Mouse (Mus musculus) frontal cortex, adult (tissue): ENCODE measurements around the gene Insig1.

Experiments
- ATAC-seq: cut with Nextera tagmentation; 2 replicates; pipeline ENCODE4 v1.9.2; 2017; ENCODE audit warnings: mild to moderate bottlenecking, moderate library complexity, mixed read lengths; ENCODE audit not compliant: low TSS enrichment

Gene Insig1

DNA sequence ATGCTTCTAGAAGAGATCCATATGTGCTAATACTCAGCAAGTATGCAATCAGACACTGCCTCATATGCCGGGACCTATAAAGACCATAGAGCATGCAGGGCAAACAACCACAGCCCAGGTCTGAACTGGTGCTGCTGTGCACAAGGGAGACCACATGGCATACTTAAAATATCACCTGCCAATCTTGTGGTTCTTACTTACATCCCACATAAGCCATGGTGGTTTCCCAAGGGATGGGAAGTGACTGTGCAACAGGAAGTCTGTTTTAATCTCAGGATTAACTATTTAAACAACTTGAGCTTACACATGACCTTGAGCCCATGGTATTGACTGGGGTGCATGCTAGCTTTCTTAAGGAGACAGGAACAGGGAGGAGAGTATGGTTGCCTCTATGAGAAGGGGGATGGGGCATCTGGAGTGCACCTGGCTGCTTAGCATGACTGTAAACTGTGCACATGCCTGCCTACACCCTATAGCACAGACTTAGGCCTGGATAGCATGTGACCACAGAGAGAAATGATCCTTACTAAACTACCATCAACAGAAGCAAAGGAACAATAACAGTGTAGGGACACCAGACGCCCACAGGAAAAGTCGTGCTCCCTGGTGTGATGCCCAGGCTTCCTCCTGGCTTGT is 7.1 kb upstream of the Insig1 start:
- no peak for ATAC-seq

DNA sequence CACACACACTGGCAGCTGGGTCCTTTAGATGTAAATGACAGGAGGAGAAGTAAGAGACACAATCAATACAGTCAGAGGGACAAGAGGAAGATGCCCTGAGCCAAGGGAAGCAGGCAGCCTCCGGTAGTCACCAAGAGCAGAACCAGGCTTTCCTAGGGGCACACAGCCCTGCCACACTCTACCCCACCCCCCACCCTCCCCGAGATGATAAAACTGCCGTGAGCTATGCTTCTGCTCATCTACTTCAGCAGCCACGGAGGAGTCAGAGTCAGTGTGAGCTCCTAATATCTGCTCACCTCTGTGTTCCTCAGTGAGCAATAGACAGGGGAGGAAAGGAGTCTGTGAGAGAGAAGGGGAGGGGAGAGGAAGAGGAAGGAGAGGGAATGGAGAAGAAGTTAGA is 5.9 kb upstream of the Insig1 start:
- no peak for ATAC-seq

DNA sequence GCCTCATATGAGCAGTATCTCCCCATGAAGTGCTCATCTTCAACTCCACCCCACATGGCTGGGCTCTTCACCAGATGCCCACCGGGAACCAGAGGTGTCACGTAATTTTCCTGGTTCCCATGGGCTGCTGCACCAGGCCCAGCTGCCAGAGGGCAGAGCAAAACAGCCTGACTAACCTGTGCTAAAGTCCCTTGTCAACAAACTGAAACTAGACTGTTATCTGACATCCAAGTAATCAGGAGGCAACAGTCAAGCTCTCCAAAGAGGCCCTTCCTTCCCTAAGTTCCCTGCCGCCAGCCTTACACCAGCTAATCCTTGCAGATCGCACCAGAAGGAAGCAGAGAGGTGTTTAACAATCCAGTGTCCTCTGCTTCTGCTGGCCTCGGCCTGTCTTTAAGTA is 4.9 kb upstream of the Insig1 start:
- no peak for ATAC-seq

GRCm38 (mm10) chr5:28070149-28070827 is 875 bp upstream of the Insig1 start:
- peak; percentile 2; the same call in 1 of the 2 replicates for ATAC-seq

DNA sequence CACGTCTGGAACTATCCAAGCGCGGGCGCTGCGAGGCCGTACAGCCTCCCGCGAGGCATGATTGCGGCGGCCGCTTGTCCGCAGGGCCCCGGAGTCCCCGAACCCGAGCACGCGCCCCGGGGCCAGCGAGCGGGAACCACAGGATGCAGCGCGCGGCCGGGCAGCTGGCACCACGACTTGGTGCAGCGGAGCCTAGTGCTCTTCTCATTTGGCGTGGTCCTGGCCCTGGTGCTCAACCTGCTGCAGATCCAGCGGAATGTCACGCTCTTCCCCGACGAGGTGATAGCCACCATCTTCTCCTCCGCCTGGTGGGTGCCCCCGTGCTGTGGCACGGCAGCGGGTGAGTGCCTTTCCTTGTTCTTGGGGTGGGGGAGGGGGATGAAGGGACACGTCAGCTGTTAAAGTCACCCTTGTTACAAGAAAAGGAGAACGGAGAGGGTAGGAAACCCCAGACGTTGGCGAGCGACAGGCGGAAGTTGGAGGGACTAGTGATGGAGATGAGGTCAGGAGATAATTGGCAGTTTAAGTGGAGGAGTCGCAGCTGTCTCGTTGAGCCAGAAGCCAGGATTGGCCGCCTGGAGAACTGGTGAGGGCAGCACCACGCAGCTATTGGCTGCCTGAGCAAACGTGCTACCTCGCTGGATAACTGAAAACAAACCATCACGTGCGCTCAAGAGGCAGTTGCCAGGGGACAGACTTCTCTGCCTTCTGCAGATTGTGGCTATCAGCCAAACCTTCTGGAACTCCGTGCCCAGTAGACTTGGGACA is 477 bp downstream of the Insig1 start:
- ATAC-seq: peak; percentile 80

DNA sequence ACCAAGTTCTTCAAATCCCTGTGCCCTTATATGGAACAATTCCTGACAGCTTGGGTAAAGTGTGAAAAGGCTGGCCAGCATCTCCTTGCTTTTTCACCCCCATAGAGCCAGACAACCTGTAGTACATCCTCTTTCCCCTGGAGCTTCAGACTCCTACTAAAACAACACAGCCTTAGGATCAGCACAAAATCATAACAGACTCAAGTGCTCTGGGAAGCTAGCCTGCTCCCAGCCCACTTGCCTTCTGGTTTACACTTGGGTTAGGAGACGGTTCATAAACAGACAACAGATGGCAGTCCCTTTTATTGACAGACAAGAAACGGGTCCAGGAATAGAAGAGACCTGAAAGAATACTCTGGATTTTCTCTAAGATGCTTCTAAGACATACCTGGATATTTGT is 8.3 kb downstream of the Insig1 start:
- ATAC-seq: peak; percentile 85

DNA sequence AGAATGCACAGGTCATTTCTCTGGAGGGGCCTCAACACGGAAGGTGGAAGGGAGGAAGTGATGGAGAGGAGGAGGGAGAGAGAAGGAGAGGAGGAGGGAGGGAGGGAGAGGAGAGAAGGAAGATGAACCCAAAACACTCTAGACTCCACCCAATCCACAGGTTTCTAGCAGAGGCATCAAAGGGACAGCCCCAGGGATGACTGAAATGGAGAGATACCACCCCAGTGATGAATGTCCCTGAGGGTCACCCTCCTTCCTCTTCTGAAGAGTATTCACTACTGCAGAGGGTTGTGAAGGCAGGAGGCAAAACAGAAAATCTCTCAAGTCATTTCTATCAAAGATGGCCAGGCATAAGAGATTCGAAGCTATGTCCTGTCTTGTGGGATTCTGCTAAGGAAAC is 10.0 kb downstream of the Insig1 start:
- ATAC-seq: no peak

DNA sequence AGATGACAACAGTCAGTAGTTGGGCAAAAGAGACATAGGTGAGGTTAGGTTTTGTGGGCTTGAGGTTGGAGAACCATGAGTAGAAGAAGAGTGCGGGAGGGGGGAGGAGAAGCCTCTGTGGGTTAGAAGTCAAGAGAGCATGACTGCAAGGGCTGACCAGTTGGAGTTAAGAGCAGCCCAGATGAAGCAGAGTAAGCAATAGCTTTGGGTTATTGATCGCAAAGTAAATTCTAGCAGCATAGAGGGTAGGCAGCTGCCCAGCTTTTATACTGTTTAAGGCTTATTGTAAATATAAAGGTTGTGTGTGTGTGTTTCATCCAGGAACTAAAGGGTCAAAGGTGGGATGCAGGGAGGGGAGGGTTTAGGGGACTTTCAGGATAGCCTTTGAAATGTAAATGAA is 10.7 kb downstream of the Insig1 start:
- no peak for ATAC-seq

DNA sequence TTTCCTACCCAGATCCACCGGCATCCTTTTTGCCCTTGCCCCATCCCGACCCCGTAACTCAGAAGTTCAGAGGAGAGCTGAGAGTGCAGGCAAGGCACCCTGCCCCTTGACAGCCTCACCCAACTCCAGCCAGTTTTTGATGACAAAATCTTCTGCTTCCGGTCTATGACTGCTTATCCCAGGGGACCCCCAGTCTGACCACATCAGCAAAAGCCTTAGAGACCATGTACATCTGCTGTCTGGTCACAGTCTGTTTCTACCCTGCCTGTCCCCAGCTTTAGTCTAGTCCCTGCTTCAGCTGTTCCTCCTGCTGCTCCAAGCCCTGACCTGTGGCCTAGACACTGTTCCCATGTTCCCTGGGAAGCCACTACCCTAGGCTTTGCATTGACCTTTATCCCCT is 11.1 kb downstream of the Insig1 start:
- ATAC-seq: no peak

DNA sequence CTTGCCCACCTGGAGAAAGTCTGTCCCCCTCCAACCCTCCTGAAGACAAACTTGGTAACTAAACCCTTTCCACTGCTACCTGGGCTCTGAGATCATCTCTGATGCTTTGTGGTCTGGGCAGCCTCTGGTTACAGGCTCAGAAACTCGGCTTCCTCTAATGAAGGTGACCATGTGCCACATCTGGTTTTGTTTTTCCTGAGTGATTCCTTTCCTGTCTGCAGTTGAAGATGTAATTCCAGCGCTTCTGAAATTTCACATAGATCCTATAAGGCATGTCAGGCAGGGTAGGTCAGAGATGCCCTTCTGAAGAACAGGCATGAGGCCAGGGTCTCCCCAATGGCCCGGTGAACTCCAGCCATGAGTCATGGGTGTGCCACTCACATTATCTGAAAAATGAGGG is 11.6 kb downstream of the Insig1 start:
- no peak for ATAC-seq

DNA sequence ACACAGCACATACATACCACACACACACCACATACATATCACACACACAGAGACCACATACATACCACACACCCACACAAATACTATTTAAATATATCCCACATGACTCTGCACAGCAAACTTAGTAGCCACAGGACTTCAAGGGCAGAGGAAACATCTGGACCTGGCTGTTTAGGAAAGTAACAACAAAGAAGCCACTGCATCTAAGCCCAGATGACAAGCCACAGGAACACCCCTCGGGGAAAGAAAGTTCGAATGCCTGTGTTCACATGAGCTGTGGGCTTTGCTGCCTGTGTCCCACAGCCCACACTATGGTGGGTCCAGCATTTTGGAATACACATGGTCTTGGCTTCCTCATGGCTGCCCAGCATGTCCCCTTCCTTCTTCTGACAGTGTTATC is 13.6 kb downstream of the Insig1 start:
- ATAC-seq: no peak

DNA sequence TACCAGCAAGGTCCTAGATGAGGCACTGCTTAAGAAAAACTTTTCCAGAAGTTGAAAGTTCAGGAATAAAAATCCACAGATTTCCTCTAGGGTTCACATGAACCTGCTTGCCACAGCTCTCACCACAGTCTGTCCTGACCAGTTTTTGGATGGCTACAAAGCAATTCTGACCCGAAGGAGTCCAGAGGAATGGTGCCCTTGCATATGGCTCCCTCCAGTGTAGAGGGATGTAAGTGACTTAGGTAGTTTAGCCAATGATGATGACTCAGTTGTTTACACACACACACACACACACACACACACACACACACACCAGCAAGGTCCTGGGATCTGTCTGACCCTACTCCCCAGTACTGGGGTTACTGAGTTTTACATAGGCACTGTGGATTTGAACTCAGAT is 19.4 kb downstream of the Insig1 start:
- ATAC-seq: no peak

GRCm38 (mm10) chr5:28092327-28092726 is 21.2 kb downstream of the Insig1 start:
- ATAC-seq: no peak

- ATAC-seq: peak; percentile 85
These were observed 22.7 kb downstream of the Insig1 start for GRCm38 (mm10) chr5:28093874-28094273.

DNA sequence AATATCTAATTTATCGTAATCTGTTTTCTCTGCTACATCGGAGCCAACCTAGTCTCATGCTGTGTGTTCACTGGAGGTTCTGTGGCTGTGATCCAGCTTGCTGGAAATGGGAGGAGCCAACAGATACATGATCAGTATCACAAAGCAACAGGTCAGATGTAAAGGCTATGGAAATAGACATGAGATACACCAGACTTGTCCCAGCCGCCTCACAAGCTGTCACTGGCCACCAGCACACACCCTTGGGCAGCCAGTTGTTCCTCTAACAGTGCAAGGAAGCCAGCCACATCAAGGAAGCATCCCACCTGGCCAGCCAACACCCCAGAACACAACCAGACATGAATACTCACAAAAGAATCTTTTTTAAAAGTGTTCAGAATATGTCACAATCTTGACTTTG is 23.2 kb downstream of the Insig1 start:
- ATAC-seq: no peak

- no peak for ATAC-seq
These were observed 23.7 kb downstream of the Insig1 start for GRCm38 (mm10) chr5:28094846-28095245.

DNA sequence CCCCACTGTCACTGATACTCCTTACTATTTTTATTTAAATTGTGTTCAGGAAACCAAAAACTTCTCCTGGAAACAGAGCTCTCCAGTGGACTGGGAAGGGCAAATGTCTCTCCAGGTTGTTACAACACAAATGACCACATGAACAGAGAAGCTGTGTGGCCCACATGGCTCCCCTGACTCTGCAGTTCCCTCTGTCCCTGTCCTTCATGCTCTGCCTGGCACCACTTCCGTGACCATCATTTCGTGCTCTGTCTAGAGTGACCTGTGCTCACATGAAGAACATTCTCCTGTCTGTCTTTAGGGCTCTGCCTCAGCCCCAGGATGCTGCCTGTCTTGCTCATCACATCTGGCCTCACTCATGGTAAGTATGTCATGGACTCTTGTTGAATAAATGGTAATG is 24.5 kb downstream of the Insig1 start:
- ATAC-seq: no peak

GRCm38 (mm10) chr5:28106966-28107365 is 35.8 kb downstream of the Insig1 start:
- ATAC-seq: no peak

DNA sequence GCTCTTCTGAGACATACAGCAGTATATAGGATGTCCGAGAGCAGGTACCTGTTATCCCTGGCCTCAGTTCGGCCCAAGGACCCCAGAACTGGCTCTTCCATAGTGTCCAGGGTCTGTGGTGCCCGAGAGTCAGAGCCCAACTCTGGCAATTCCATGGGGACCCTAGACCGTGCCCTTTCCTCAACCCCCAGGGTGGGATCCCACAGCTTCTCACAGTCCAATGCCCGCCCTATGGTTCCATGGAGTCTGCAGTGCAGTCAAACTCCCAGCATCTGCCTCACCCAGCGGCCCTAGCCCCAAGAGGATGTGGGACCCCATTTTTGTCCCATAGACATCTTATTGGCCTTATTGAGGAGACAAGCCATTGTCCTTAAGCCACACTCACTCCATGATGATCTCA is 36.8 kb downstream of the Insig1 start:
- ATAC-seq: no peak

DNA sequence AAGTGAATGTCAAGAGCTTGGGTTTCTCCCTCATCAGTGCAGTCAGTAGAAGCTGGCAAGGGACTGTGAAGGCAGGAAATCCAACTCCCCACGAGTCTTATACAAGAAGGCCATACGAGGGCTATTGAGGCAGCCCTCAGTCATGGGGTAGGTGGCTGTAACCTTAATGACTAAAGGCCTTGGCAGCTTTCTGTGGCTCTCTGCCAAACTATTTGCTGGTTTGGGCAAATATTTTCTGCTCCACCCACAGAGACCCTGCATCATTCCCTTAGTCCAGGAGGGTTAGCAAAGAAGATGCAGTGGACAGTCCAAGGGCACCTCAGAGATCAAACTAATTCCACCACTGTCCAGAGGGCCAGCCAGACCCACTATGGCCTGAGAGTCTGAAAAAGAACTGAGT is 39.7 kb downstream of the Insig1 start:
- ATAC-seq: no peak

DNA sequence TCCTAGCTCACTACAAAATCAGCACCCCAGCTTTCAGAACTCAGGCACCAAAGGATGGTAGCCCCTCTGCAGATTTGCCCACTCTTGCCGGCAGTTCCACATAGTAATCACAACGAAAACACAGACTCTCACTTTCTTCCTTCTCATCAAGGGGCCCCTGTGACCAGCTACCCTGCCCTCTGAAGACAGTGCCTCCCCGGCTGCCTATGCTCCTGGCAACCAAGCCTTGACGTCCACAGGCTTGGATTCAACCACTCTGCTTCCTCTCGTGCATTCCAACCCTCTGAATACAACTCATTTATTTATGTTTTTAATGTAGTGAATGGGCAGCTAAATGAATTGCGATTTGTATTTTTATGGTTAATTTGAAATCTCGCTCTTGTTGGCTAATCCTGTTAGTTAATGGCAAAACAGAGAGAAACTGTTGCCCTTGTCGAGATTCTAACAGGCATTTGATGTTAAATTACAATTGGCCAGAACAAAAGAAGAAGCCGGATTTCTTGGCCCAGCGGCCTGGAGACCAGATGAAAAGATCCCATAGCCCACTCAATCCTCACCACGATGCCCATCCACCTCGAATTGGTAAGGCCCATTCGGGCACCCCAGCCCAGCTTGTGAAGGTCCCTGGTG is 46.2 kb downstream of the Insig1 start:
- ATAC-seq: no peak

- no peak for ATAC-seq
These were observed 46.8 kb downstream of the Insig1 start for GRCm38 (mm10) chr5:28117882-28118530.
